Mouse (Mus musculus): ENCODE measurements around the gene Snrpd3. TPM values are rescaled to one million over a fixed set of nuclear protein-coding genes. Genes with fewer than 3 reads are reported as not detected.

Snrpd3 gene
- polyA plus RNA-seq, 1 experiment from 2014 or later: 269 TPM

GRCm38 (mm10) chr10:75552701-75553450 lies 35.5 kb downstream of the Snrpd3 start:
- DNase-seq (ENCODE audit: low spot score): no peak
- H3K36me3 ChIP-seq: 0 out of 2 replicates have a peak, but pooled peaks cover 7% of the 10 kb centered on the region
- H3K4me1 ChIP-seq (replicated peaks): peaks cover 32% of the 10 kb centered on the region
- H3K9me3 ChIP-seq: no peaks in the 10 kb centered on the region
- 70% methylated on average over 13 of the region's 13 CpGs for WGBS
- peaks cover 11% of the 10 kb centered on the region; the same call in 1 of the 2 replicates for H3K27me3 ChIP-seq (ENCODE audit: insufficient read depth, poor library complexity, severe bottlenecking)
- no peak overlapping the region for H3K4me3 ChIP-seq
- H3K27ac ChIP-seq: no peak overlapping the region

DNA sequence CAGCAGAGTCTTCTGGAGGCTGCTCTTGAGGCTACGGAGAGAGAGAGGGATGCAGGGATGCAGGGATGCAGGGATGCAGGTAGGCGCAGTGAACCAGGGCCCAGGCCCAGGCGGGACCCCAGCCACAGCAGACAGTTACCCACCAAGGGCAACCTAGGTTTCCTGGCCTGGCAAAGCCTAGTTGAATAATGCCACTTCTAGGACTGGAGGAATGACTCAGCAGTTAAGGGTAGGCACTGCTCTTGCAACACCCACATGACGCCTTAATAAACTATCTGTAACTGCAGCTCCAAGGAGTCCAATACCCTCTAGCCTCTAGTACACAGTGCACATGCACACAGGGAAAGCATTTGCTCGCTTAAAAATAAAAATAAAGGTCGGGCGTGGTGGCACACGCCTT lies 36.7 kb downstream of the Snrpd3 start:
- peaks cover 23% of the 10 kb centered on the region for H3K27me3 ChIP-seq (ENCODE audit: insufficient read depth, poor library complexity, severe bottlenecking)
- H3K4me1 ChIP-seq (replicated peaks): peaks cover 43% of the 10 kb centered on the region
- no peak overlapping the region for H3K27ac ChIP-seq
- H3K4me3 ChIP-seq: no peak overlapping the region
- DNase-seq (ENCODE audit: low spot score): no peak
- WGBS: 90% methylated on average over 8 of the region's 8 CpGs
- H3K9me3 ChIP-seq: no peaks in the 10 kb centered on the region
- H3K36me3 ChIP-seq: 0 out of 2 replicates have a peak, but pooled peaks cover 7% of the 10 kb centered on the region

DNA sequence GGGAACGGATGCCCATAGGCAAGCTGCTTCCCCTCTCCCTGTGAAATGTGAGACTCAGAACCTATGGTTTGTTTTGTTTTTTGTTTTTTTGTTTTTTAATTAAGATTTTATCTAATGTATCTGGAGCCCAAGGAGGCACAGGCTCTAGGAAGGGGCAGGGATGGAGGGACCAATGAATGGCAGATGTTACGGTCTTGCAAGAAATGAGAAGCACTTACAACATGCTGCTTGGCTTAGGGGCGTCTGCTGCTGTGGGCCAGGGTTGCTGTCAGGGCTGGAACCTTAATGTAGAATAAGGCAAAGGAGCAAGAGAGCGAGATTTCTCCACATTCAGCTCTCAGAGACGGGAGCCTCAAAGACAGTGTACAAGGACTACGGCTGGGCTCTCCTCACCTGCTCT lies 38.2 kb downstream of the Snrpd3 start:
- Histone ChIP-seq H3K4me3 (no peak overlapping the region), H3K9me3 (no peaks in the 10 kb centered on the region), H3K4me1 (replicated peaks) (peaks cover 57% of the 10 kb centered on the region), H3K27me3 (ENCODE audit: insufficient read depth, poor library complexity, severe bottlenecking) (peaks cover 38% of the 10 kb centered on the region), H3K36me3 (0 out of 2 replicates have a peak, but pooled peaks cover 7% of the 10 kb centered on the region), H3K27ac (peak overlapping the region; percentile 59; the same call in 1 of the 2 replicates)
- DNase-seq (ENCODE audit: low spot score): no peak
- 72% methylated on average over 6 of the region's 6 CpGs for WGBS

DNA sequence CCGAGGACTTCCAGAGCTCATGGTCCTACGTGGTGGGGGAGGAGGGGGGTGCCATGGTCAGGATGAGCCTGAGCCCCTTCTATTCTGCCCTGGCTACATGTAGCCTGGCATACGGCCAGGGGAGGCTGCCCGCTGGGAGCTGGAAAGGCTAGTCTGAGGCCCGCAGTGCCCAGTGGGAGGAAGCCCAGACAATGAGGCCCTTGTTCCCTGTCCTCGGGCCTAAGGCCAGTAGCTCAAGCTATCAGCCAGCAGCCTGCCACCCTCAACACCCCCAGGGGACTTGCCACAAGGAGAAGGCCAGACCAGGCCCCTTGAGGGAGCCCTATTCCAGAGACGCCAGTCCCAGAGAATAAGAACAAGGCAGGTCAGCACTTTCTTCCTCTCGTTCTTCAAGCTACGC lies 38.7 kb downstream of the Snrpd3 start:
- Histone ChIP-seq H3K9me3 (no peaks in the 10 kb centered on the region), H3K27me3 (ENCODE audit: insufficient read depth, poor library complexity, severe bottlenecking) (peaks cover 42% of the 10 kb centered on the region), H3K4me3 (no peak overlapping the region), H3K4me1 (replicated peaks) (peaks cover 62% of the 10 kb centered on the region), H3K36me3 (0 out of 2 replicates have a peak, but pooled peaks cover 7% of the 10 kb centered on the region), H3K27ac (peak overlapping the region; percentile 59; the same call in 1 of the 2 replicates)
- WGBS: 41% methylated on average over 9 of the region's 9 CpGs
- DNase-seq (ENCODE audit: low spot score): no peak

DNA sequence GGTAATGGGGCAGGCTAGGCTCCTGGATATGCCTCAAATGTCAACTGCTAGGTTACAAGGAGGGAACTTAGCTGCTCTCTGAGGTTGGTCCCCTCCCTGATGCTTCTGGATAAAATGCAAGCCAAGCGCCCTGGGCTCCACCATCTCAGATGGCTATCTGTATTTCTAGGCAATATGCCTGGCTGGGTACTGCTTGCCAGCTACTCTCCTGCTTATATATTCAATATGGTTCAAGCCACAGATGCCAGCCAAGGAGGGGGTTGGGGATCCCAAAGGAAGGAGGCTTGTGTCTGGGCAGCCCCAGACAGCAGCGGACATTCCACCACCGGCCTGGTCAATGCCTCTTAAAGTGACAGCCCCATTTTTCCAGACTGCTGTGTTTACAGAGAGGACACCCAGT lies 41.2 kb downstream of the Snrpd3 start:
- Histone ChIP-seq H3K9me3 (no peaks in the 10 kb centered on the region), H3K27ac (0 out of 2 replicates have a peak overlapping the region, but pooled peaks have one; percentile 41), H3K27me3 (ENCODE audit: insufficient read depth, poor library complexity, severe bottlenecking) (peaks cover 67% of the 10 kb centered on the region), H3K4me3 (peak overlapping the region; percentile 72; the same call in 1 of the 2 replicates), H3K36me3 (0 out of 2 replicates have a peak, but pooled peaks cover 6% of the 10 kb centered on the region), H3K4me1 (replicated peaks) (peaks cover 51% of the 10 kb centered on the region)
- 23% methylated on average over 3 of the region's 3 CpGs for WGBS
- DNase-seq (ENCODE audit: low spot score): no peak

DNA sequence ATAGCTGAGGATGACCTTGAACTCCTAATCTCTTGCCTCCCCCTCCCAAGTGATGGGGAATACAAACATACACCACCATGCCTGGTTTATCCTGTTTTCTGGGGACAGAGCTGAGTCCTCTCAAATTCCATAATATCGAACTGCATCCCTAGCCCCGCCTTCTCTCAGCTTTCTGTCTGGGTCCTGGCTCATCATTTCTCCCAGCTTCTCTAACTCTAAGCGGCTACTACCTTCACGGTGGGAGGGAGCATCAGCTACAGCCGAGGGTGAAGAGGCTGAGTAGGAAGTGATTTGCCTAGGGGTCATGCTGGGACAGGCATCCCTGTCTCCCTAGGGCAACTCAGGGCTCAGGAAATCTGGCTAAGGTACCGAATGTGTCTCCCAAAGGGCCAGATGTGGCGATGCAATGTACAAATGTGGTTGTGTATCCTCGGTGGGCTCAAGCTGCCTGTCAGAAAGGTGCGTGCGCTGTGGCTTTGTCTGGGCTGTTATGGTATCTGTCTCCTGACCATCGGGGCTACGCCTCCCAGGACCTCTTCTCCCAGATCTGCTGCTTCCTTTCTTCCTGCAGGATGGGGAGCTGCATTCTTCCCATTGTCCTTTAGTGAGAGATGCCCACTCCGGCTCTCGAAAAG lies 41.8 kb downstream of the Snrpd3 start:
- no peaks in the 10 kb centered on the region for H3K36me3 ChIP-seq
- peak overlapping the region; percentile 88 for H3K27ac ChIP-seq
- no peaks in the 10 kb centered on the region for H3K9me3 ChIP-seq
- H3K27me3 ChIP-seq (ENCODE audit: insufficient read depth, poor library complexity, severe bottlenecking): peaks cover 68% of the 10 kb centered on the region
- peaks cover 51% of the 10 kb centered on the region for H3K4me1 ChIP-seq (replicated peaks)
- WGBS: 3% methylated on average over 14 of the region's 14 CpGs
- DNase-seq (ENCODE audit: low spot score): no peak
- H3K4me3 ChIP-seq: peak overlapping the region; percentile 72

GRCm38 (mm10) chr10:75559676-75560548 lies 42.6 kb downstream of the Snrpd3 start, which contains the start of gene Lrrc75b:
Gene Lrrc75b, minus strand, starts transcription at chr10:75560330.
- WGBS: 1% methylated on average over 75 of the region's 75 CpGs
- H3K4me1 ChIP-seq (replicated peaks): peaks cover 51% of the 10 kb centered on the region
- H3K27me3 ChIP-seq (ENCODE audit: insufficient read depth, poor library complexity, severe bottlenecking): peaks cover 68% of the 10 kb centered on the region

DNA sequence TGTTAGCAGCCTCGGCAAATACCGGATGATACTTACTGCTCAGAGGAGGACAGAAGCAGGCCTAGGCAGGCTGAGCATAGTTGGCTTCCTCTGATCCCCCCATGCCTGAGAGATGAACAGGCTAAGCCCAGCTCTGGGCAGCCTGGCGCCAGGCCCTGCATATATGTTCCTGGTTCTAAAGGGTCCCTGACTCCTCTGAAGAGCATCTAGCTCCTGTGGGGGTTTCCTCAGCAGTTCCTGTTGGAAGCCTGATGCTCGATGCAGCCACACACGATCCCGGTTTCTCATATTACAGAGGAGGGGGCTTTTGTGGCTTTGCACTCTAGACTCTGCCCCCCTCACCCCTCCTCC lies 43.2 kb downstream of the Snrpd3 start:
- H3K27ac ChIP-seq: peak overlapping the region; percentile 88
- peak overlapping the region; percentile 72 for H3K4me3 ChIP-seq
- H3K36me3 ChIP-seq: no peaks in the 10 kb centered on the region
- H3K9me3 ChIP-seq: no peaks in the 10 kb centered on the region
- H3K27me3 ChIP-seq (ENCODE audit: insufficient read depth, poor library complexity, severe bottlenecking): peaks cover 68% of the 10 kb centered on the region
- peaks cover 51% of the 10 kb centered on the region for H3K4me1 ChIP-seq (replicated peaks)
- peak; percentile 46 for DNase-seq (ENCODE audit: low spot score)
- WGBS: 13% methylated on average over 6 of the region's 6 CpGs

More at GRCm38 (mm10) chr10:75559676-75560548, 42.6 kb downstream of the Snrpd3 start, which contains the start of gene Lrrc75b:
- Histone ChIP-seq H3K4me3 (peak within 1 kb of the TSS; percentile 72), H3K9me3 (no peaks in the 10 kb centered on the region), H3K27ac (peak within 1 kb of the TSS; percentile 88), H3K36me3 (no peaks in the 10 kb centered on the region)
- DNase-seq (ENCODE audit: low spot score): peak; percentile 66

GRCm38 (mm10) chr10:75561071-75561654 lies 43.8 kb downstream of the Snrpd3 start, which contains the start of gene Ggt1:
Gene Ggt1, plus strand, starts transcription at chr10:75561604.
- DNase-seq (ENCODE audit: low spot score): no peak

GRCm38 (mm10) chr10:75562596-75562995 lies 45.2 kb downstream of the Snrpd3 start:
- no peaks in the 10 kb centered on the region for H3K36me3 ChIP-seq
- no peak overlapping the region for H3K27ac ChIP-seq
- H3K4me3 ChIP-seq: no peak overlapping the region
- H3K27me3 ChIP-seq (ENCODE audit: insufficient read depth, poor library complexity, severe bottlenecking): peaks cover 60% of the 10 kb centered on the region
- WGBS: 87% methylated on average over 8 of the region's 8 CpGs
- no peaks in the 10 kb centered on the region for H3K9me3 ChIP-seq
- H3K4me1 ChIP-seq (replicated peaks): peaks cover 41% of the 10 kb centered on the region
- no peak for DNase-seq (ENCODE audit: low spot score)

More at GRCm38 (mm10) chr10:75561071-75561654, 43.8 kb downstream of the Snrpd3 start, which contains the start of gene Ggt1:
- WGBS: 49% methylated on average over 10 of the region's 10 CpGs
- peaks cover 51% of the 10 kb centered on the region for H3K4me1 ChIP-seq (replicated peaks)
- H3K9me3 ChIP-seq: no peaks in the 10 kb centered on the region
- peak within 1 kb of the TSS; percentile 72 for H3K4me3 ChIP-seq
- H3K27ac ChIP-seq: peak within 1 kb of the TSS; percentile 88; the same call in 1 of the 2 replicates
- peaks cover 68% of the 10 kb centered on the region for H3K27me3 ChIP-seq (ENCODE audit: insufficient read depth, poor library complexity, severe bottlenecking)
- H3K36me3 ChIP-seq: no peaks in the 10 kb centered on the region

DNA sequence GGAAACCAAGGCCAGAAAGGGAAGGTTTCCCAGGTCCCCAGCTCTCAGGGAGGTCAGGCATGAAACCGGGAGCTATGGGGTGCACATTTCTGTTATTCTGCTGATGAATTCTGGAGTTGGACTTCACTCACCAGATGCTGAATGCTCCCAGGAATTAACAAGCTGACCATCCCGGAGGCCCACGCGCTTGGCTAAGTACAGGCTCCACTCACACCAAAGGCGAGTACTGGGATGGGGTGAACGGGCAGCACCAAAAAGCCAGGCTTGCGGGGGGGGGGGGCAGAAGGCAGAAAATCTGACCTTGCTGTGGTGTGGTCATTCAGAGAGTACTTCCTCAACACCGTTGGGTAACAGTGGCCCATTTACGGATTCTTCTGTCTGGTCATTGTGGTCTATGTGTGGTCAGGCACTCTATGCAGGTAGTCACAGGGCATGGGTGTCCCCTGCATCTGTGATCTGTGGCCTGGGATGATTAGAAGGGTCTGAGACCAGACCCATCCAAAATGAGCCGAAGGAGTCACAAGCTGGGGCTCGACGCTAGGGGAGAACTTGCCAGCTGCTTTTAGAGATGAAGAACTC lies 47.4 kb downstream of the Snrpd3 start:
- Histone ChIP-seq H3K27ac (no peak overlapping the region), H3K36me3 (no peaks in the 10 kb centered on the region), H3K27me3 (ENCODE audit: insufficient read depth, poor library complexity, severe bottlenecking) (peaks cover 56% of the 10 kb centered on the region), H3K9me3 (no peaks in the 10 kb centered on the region), H3K4me3 (no peak overlapping the region), H3K4me1 (replicated peaks) (peaks cover 27% of the 10 kb centered on the region)
- 84% methylated on average over 12 of the region's 12 CpGs for WGBS
- no peak for DNase-seq (ENCODE audit: low spot score)
